Mouse (Mus musculus) adipocyte (in vitro differentiated cells): ENCODE measurements around the gene Gm19668.
"Not testable (repeated sequence)": the region's sequence is repeated elsewhere in the genome, so short reads cannot be mapped to it uniquely, and the experiment has no call there.

Experiments used
- DNase-seq: peaks from one replicate; pipeline ENCODE4 v3.0.0-alpha.2; 2016; ENCODE audit warnings: low spot score

Gene Gm19668

GRCm38 (mm10) chr10:77769727-77770126, 29.2 kb downstream of the Gm19668 start:
- DNase-seq, result no peak

GRCm38 (mm10) chr10:77759582-77759981, 39.4 kb downstream of the Gm19668 start, which contains the start of gene Gm3233:
Gm3233 (minus strand) TSS chr10:77759682.
- DNase-seq, result not testable (repeated sequence)

GRCm38 (mm10) chr10:77753448-77753847, 45.5 kb downstream of the Gm19668 start:
- no peak for DNase-seq

- DNase-seq, result not testable (repeated sequence)
Measured at GRCm38 (mm10) chr10:77752312-77752711, 46.6 kb downstream of the Gm19668 start.

- not testable (repeated sequence) for DNase-seq
Measured at GRCm38 (mm10) chr10:77751254-77751653, 47.7 kb downstream of the Gm19668 start, which contains the start of gene Gm9736. Gm9736 (minus strand) TSS chr10:77751354.

GRCm38 (mm10) chr10:77750686-77751085, 48.2 kb downstream of the Gm19668 start:
- DNase-seq, result not testable (repeated sequence)
